Mouse (Mus musculus): Measurements from ENCODE around the gene Cd40.

GRCm38 (mm10) chr2:165089470-165089869 lies 34.0 kb downstream of the Cd40 start:
- TF ChIP-seq POLR2A (IDR thresholded peaks at IDR 0.05; ENCODE audit: low read depth, low read length) (no peak), CTCF (IDR thresholded peaks at IDR 0.05; ENCODE audit: borderline replicate concordance, insufficient read depth, low read length) (no peak)
